Comparison of ENCODE assay signal across 8 mouse cellular contexts in genomic region chr1:192078406-192078805, GRCm38 (mm10). TPM values are rescaled to one million over a fixed set of nuclear protein-coding genes. Genes with fewer than 3 reads are reported as not detected.
A peak's percentile ranks its signal among the peaks of the same experiment; 100 is the strongest.
DNase-seq lines count a peak whose midpoint lies in the region; ATAC-seq and TF ChIP-seq lines count a peak whose summit lies in the region.

No protein-coding gene starts in this region.

- H3K36me3 ChIP-seq in embryonic facial prominence, embryonic 14.5 days (ENCODE audit: control insufficient read depth, insufficient read depth, low read length) = no peaks in the 10 kb centered on the region
- no peaks in the 10 kb centered on the region for H3K36me3 ChIP-seq in embryonic facial prominence, embryonic 10.5 days (replicated peaks)
- H3K36me3 ChIP-seq in heart, embryonic 16.5 days (ENCODE audit: control insufficient read depth, insufficient read depth) = peaks cover 19% of the 10 kb centered on the region
- no peaks in the 10 kb centered on the region for H3K36me3 ChIP-seq in liver, embryonic 14.5 days (replicated peaks; ENCODE audit: control insufficient read depth, insufficient read depth, low read depth)
- H3K36me3 ChIP-seq in spleen, adult 2 months (ENCODE audit: control insufficient read depth, insufficient read depth, low read length) = peaks cover under 1% of the 10 kb centered on the region; the same call in 1 of the 2 replicates

- DNase-seq in embryonic facial prominence, embryonic 14.5 days (ENCODE audit: low spot score) = no peak
- DNase-seq in embryonic facial prominence, embryonic 10.5 days (ENCODE audit: low spot score) = no peak
- peak; percentile 87 for DNase-seq in MEL-GATA-1-ER (ENCODE audit: extremely low read depth, low read depth)
- DNase-seq in liver, embryonic 14.5 days (ENCODE audit: low read depth in 3 of 3, low spot score in 3 of 3) = no peak
- DNase-seq in spleen, adult 2 months (ENCODE audit: low read depth in 1 of 2, low spot score in 2 of 2) = peak; percentile 52 to 75
- DNase-seq in ovary, postnatal 36 days (ENCODE audit: low spot score) = no peak
- no peak for DNase-seq in Muller cell, postnatal 12 days (ENCODE audit: inconsistent ontology term)

- H3K4me2 ChIP-seq in embryonic facial prominence, embryonic 14.5 days (ENCODE audit: low read depth, low read length) = no peak overlapping the region
- no peak overlapping the region for H3K4me2 ChIP-seq in heart, embryonic 16.5 days (ENCODE audit: low read depth, low read length)
- H3K4me2 ChIP-seq in liver, embryonic 14.5 days (ENCODE audit: low read depth) = no peak overlapping the region

- no peaks in the 10 kb centered on the region for H3K4me1 ChIP-seq in embryonic facial prominence, embryonic 14.5 days (ENCODE audit: control insufficient read depth, insufficient read depth, low read length)
- peaks cover 9% of the 10 kb centered on the region for H3K4me1 ChIP-seq in embryonic facial prominence, embryonic 10.5 days
- peaks cover 28% of the 10 kb centered on the region for H3K4me1 ChIP-seq in heart, embryonic 16.5 days (ENCODE audit: control insufficient read depth, insufficient read depth, low read length)
- peaks cover 0 to 11% of the 10 kb centered on the region in 2 experiments; a peak in 2 of 4 replicates for H3K4me1 ChIP-seq in liver, embryonic 14.5 days (replicated peaks; ENCODE audit: control insufficient read depth in 2 of 2, insufficient read depth in 2 of 2, low read length in 1 of 2)
- H3K4me1 ChIP-seq in spleen, adult 2 months (ENCODE audit: control insufficient read depth, insufficient read depth, insufficient read length) = peaks cover 49% of the 10 kb centered on the region

- TF ChIP-seq POLR2A in spleen, adult 2 months (IDR thresholded peaks at IDR 0.05; ENCODE audit: low read depth, low read length) = no peak

- ATAC-seq in embryonic facial prominence, embryonic 14.5 days (ENCODE audit: low read depth) = no peak
- ATAC-seq in heart, embryonic 16.5 days (replicated peaks; ENCODE audit: extremely low read depth, insufficient read depth, low FRiP score) = peak; percentile 60
- peak; percentile 27; the same call in 1 of the 2 replicates for ATAC-seq in liver, embryonic 14.5 days (ENCODE audit: insufficient read depth)

- no peak overlapping the region for H3K9ac ChIP-seq in embryonic facial prominence, embryonic 14.5 days (ENCODE audit: low read depth, low read length)
- no peak overlapping the region for H3K9ac ChIP-seq in heart, embryonic 16.5 days (ENCODE audit: low read length)
- H3K9ac ChIP-seq in liver, embryonic 14.5 days (replicated peaks) = no peak overlapping the region

- no peak overlapping the region for H3K4me3 ChIP-seq in embryonic facial prominence, embryonic 14.5 days (ENCODE audit: low read depth, low read length)
- H3K4me3 ChIP-seq in embryonic facial prominence, embryonic 10.5 days = no peak overlapping the region
- no peak overlapping the region for H3K4me3 ChIP-seq in heart, embryonic 16.5 days (ENCODE audit: low read length)
- no peak overlapping the region for H3K4me3 ChIP-seq in liver, embryonic 14.5 days (ENCODE audit: insufficient read depth in 1 of 2, low read depth in 2 of 2, low read length in 2 of 2)
- H3K4me3 ChIP-seq in spleen, adult 2 months (ENCODE audit: extremely low read depth, insufficient read depth, insufficient read length) = no peak overlapping the region

- 47% methylated on average over 3 of the region's 3 CpGs for WGBS in embryonic facial prominence, embryonic 14.5 days
- WGBS in embryonic facial prominence, embryonic 10.5 days = 40% methylated on average over 3 of the region's 3 CpGs
- 32% methylated on average over 3 of the region's 3 CpGs for WGBS in heart, embryonic 16.5 days
- 14% methylated on average over 3 of the region's 3 CpGs for WGBS in liver, embryonic 14.5 days (ENCODE audit: insufficient replicate concordance)
- 3% methylated on average over 3 of the region's 3 CpGs for WGBS in spleen, adult 2 months

- no peak for TF ChIP-seq EP300 in liver, embryonic 14.5 days (IDR thresholded peaks at IDR 0.05; ENCODE audit: low read depth)

- H3K9me3 ChIP-seq in embryonic facial prominence, embryonic 14.5 days (ENCODE audit: control insufficient read depth, low read length) = peaks cover 5% of the 10 kb centered on the region; the same call in 1 of the 2 replicates
- peaks cover 13% of the 10 kb centered on the region for H3K9me3 ChIP-seq in embryonic facial prominence, embryonic 10.5 days
- H3K9me3 ChIP-seq in heart, embryonic 16.5 days (replicated peaks; ENCODE audit: control insufficient read depth, low read length) = peaks cover 16% of the 10 kb centered on the region
- H3K9me3 ChIP-seq in liver, embryonic 14.5 days (ENCODE audit: control insufficient read depth, low read length) = peaks cover 6% of the 10 kb centered on the region

- H3K27ac ChIP-seq in embryonic facial prominence, embryonic 14.5 days (replicated peaks; ENCODE audit: low read depth, low read length) = peak overlapping the region; percentile 41; the same call in 1 of the 2 replicates
- H3K27ac ChIP-seq in embryonic facial prominence, embryonic 10.5 days (replicated peaks) = no peak overlapping the region
- H3K27ac ChIP-seq in heart, embryonic 16.5 days (ENCODE audit: low read length) = peak overlapping the region; percentile 60
- H3K27ac ChIP-seq in liver, embryonic 14.5 days = no peak overlapping the region
- H3K27ac ChIP-seq in spleen, adult 2 months (ENCODE audit: insufficient read depth, low read length) = peak overlapping the region; percentile 81

- no peaks in the 10 kb centered on the region for H3K27me3 ChIP-seq in embryonic facial prominence, embryonic 14.5 days (replicated peaks; ENCODE audit: control insufficient read depth, insufficient read depth, low read length)
- no peaks in the 10 kb centered on the region for H3K27me3 ChIP-seq in embryonic facial prominence, embryonic 10.5 days (replicated peaks; ENCODE audit: low read depth, poor library complexity, severe bottlenecking)
- H3K27me3 ChIP-seq in heart, embryonic 16.5 days (ENCODE audit: control insufficient read depth, insufficient read depth, low read length) = no peaks in the 10 kb centered on the region
- no peaks in the 10 kb centered on the region for H3K27me3 ChIP-seq in liver, embryonic 14.5 days (ENCODE audit: control insufficient read depth, insufficient read depth, low read length)
- H3K27me3 ChIP-seq in spleen, adult 2 months (ENCODE audit: control insufficient read depth, insufficient read depth, low read length) = no peaks in the 10 kb centered on the region

- no peak for TF ChIP-seq CTCF in liver, embryonic 14.5 days (IDR thresholded peaks at IDR 0.05; ENCODE audit: low read depth)
- no peak for TF ChIP-seq CTCF in spleen, adult 2 months (IDR thresholded peaks at IDR 0.05; ENCODE audit: extremely low read depth, insufficient read depth, insufficient read length, insufficient replicate concordance)

RNA-seq across cellular contexts. Expression of gene Traf5, which starts 14.0 kb away (rescaled TPM):
- polyA plus RNA-seq in embryonic facial prominence, embryonic 14.5 days (2014; fragmentation: Nextera tagmentation; extraction: Ambion mirVana) = 19.7 and 21.2 TPM in 2 replicates
- polyA plus RNA-seq in embryonic facial prominence, embryonic 10.5 days (2016; fragmentation: Nextera tagmentation; extraction: Ambion mirVana) = 3.1 and 4.5 TPM in 2 replicates
- 15.5 and 16.1 TPM in 2 replicates for polyA plus RNA-seq in heart, embryonic 16.5 days (2015; fragmentation: Nextera tagmentation; extraction: Ambion mirVana)
- polyA plus RNA-seq in liver, embryonic 14.5 days (2012; rRNA removed) = 4.9 and 7.2 TPM in 2 replicates
- polyA plus RNA-seq in liver, embryonic 14.5 days (2014; fragmentation: Nextera tagmentation; extraction: Ambion mirVana) = 4.9 and 6.6 TPM in 2 replicates
- 31.0 and 32.2 TPM in 2 replicates for polyA plus RNA-seq in spleen, adult 2 months (2012; rRNA removed)

RNA-seq across cellular contexts. Expression of gene Rcor3, which starts 59.5 kb away (rescaled TPM):
- 30.8 and 32.6 TPM in 2 replicates for polyA plus RNA-seq in embryonic facial prominence, embryonic 14.5 days (2014; fragmentation: Nextera tagmentation; extraction: Ambion mirVana)
- 14.5 and 15.0 TPM in 2 replicates for polyA plus RNA-seq in embryonic facial prominence, embryonic 10.5 days (2016; fragmentation: Nextera tagmentation; extraction: Ambion mirVana)
- 33.1 and 39.6 TPM in 2 replicates for polyA plus RNA-seq in heart, embryonic 16.5 days (2015; fragmentation: Nextera tagmentation; extraction: Ambion mirVana)
- polyA plus RNA-seq in liver, embryonic 14.5 days (2012; rRNA removed) = 7.1 and 9.1 TPM in 2 replicates
- polyA plus RNA-seq in liver, embryonic 14.5 days (2014; fragmentation: Nextera tagmentation; extraction: Ambion mirVana) = 6.7 and 6.9 TPM in 2 replicates
- polyA plus RNA-seq in spleen, adult 2 months (2012; rRNA removed) = 16.7 and 18.9 TPM in 2 replicates

Comparison
In these comparisons a context has a peak if more than half of its experiments do, and no peak if none do; other contexts are left out.
1. H3K27ac ChIP-seq: peak in embryonic facial prominence, embryonic 14.5 days (single experiment), heart, embryonic 16.5 days (single experiment) and spleen, adult 2 months (single experiment); none in embryonic facial prominence, embryonic 10.5 days (single experiment) and liver, embryonic 14.5 days (single experiment).
2. DNase-seq: peak in MEL-GATA-1-ER (single experiment) and spleen, adult 2 months (2 of 2); none in embryonic facial prominence, embryonic 14.5 days (single experiment), embryonic facial prominence, embryonic 10.5 days (single experiment), liver, embryonic 14.5 days (0 of 3), ovary, postnatal 36 days (single experiment) and Muller cell, postnatal 12 days (single experiment).